Mouse (Mus musculus): ENCODE measurements at regions not wholly inside any gene's neighbourhood (a gene's known extent, or its start where the extent isn't known, plus 50 kb on each side); places are given as distances from the start of the nearest gene placed in this dataset.

GRCm38 (mm10) chr3:137289683-137289984 lies 51.2 kb upstream of the Emcn start:
- no peak for TF ChIP-seq CTCF (IDR thresholded peaks at IDR 0.05; ENCODE audit: extremely low read depth, insufficient read length, insufficient replicate concordance, low read depth, low read length)
- TF ChIP-seq POLR2A (IDR thresholded peaks at IDR 0.05; ENCODE audit: low read depth, low read length): no peak
